ENCODE assay signal across 9 mouse cellular contexts in genomic region chr5:88766863-88767262, GRCm38 (mm10). TPM values are rescaled to one million over a fixed set of nuclear protein-coding genes. Genes with fewer than 3 reads are reported as not detected.
A peak's percentile ranks its signal among the peaks of the same experiment; 100 is the strongest.
DNase-seq lines count a peak whose midpoint lies in the region; ATAC-seq and TF ChIP-seq lines count a peak whose summit lies in the region.
"Had no signal": no experiment of that assay in that cellular context is flagged by ENCODE, and none has a peak within 500 bp of the region (broad histone marks: within the 10 kb centered on the region; RNA-seq: fewer than 3 reads in every experiment).

No protein-coding gene starts in this region.

- no peak overlapping the region; the same call in 1 of the 2 replicates for H3K9ac ChIP-seq in midbrain, embryonic 11.5 days (ENCODE audit: low read length)
- no peak overlapping the region for H3K9ac ChIP-seq in midbrain, embryonic 16.5 days (ENCODE audit: low read depth, low read length)
- H3K9ac ChIP-seq in limb, embryonic 12.5 days (replicated peaks), result no peak overlapping the region
- H3K9ac ChIP-seq in neural tube, embryonic 14.5 days (replicated peaks; ENCODE audit: low read depth, low read length), result no peak overlapping the region

- no peak for TF ChIP-seq POLR2A in kidney, adult 2 months (IDR thresholded peaks at IDR 0.05; ENCODE audit: low read depth, low read length)

- H3K4me3 ChIP-seq in midbrain, embryonic 11.5 days (ENCODE audit: low read depth, low read length), result 0 out of 2 replicates have a peak overlapping the region, but pooled peaks have one; percentile 45
- H3K4me3 ChIP-seq in midbrain, embryonic 16.5 days (ENCODE audit: low read depth, low read length), result no peak overlapping the region
- peak overlapping the region; percentile 72; the same call in 1 of the 2 replicates for H3K4me3 ChIP-seq in limb, embryonic 12.5 days (replicated peaks)
- no peak overlapping the region for H3K4me3 ChIP-seq in neural tube, embryonic 14.5 days (ENCODE audit: low read depth, low read length)
- no peak overlapping the region for H3K4me3 ChIP-seq in kidney, adult 2 months (ENCODE audit: insufficient read depth, low read depth, low read length)

- WGBS in midbrain, embryonic 11.5 days, result 96% methylated on average over 5 of the region's 5 CpGs
- WGBS in midbrain, embryonic 16.5 days, result 96% methylated on average over 5 of the region's 5 CpGs
- WGBS in limb, embryonic 12.5 days, result 95% methylated on average over 5 of the region's 5 CpGs
- over 99% methylated on average over 5 of the region's 5 CpGs for WGBS in neural tube, embryonic 14.5 days
- WGBS in kidney, adult 2 months, result 95% methylated on average over 5 of the region's 5 CpGs

- peak overlapping the region; percentile 63 for H3K4me2 ChIP-seq in midbrain, embryonic 11.5 days
- no peak overlapping the region; the same call in 1 of the 2 replicates for H3K4me2 ChIP-seq in midbrain, embryonic 16.5 days (ENCODE audit: low read length)
- H3K4me2 ChIP-seq in limb, embryonic 12.5 days, result peak overlapping the region; percentile 51
- H3K4me2 ChIP-seq in neural tube, embryonic 14.5 days (ENCODE audit: low read depth, low read length), result peak overlapping the region; percentile 49; the same call in 1 of the 2 replicates

- H3K4me1 ChIP-seq in midbrain, embryonic 11.5 days (ENCODE audit: control insufficient read depth, insufficient read depth, low read length), result peaks cover 15% of the 10 kb centered on the region
- peaks cover 22% of the 10 kb centered on the region for H3K4me1 ChIP-seq in midbrain, embryonic 16.5 days (ENCODE audit: control insufficient read depth, insufficient read depth, low read length)
- peaks cover 14% of the 10 kb centered on the region for H3K4me1 ChIP-seq in limb, embryonic 12.5 days (replicated peaks)
- peaks cover 13% of the 10 kb centered on the region; the same call in 1 of the 2 replicates for H3K4me1 ChIP-seq in neural tube, embryonic 14.5 days (ENCODE audit: control insufficient read depth, insufficient read depth, low read length)
- peaks cover 4% of the 10 kb centered on the region; the same call in 1 of the 2 replicates for H3K4me1 ChIP-seq in kidney, adult 2 months (ENCODE audit: control insufficient read depth, insufficient read depth, low read length)

- ATAC-seq in midbrain, embryonic 11.5 days (ENCODE audit: low FRiP score), result no peak
- no peak for ATAC-seq in midbrain, embryonic 16.5 days
- 0 out of 2 replicates have a peak, but pooled peaks have one; percentile 21 for ATAC-seq in erythroblast, adult 5-6 weeks (replicated peaks; ENCODE audit: low FRiP score, poor library complexity, severe bottlenecking)
- ATAC-seq in limb, embryonic 12.5 days (ENCODE audit: insufficient number of reproducible peaks, insufficient read depth, low FRiP score, low TSS enrichment, low read depth), result no peak
- no peak for ATAC-seq in neural tube, embryonic 14.5 days (ENCODE audit: low read depth)

- no peaks in the 10 kb centered on the region for H3K27me3 ChIP-seq in midbrain, embryonic 11.5 days (ENCODE audit: control insufficient read depth, insufficient read depth, low read length)
- no peaks in the 10 kb centered on the region for H3K27me3 ChIP-seq in midbrain, embryonic 16.5 days (ENCODE audit: control insufficient read depth, insufficient read depth, low read depth, low read length)
- H3K27me3 ChIP-seq in limb, embryonic 12.5 days, result no peaks in the 10 kb centered on the region
- H3K27me3 ChIP-seq in neural tube, embryonic 14.5 days (ENCODE audit: control insufficient read depth, insufficient read depth, low read length), result no peaks in the 10 kb centered on the region
- H3K27me3 ChIP-seq in kidney, adult 2 months (replicated peaks; ENCODE audit: control insufficient read depth, insufficient read depth, low read length), result no peaks in the 10 kb centered on the region

- no peak overlapping the region for H3K27ac ChIP-seq in midbrain, embryonic 11.5 days (ENCODE audit: low read depth, low read length)
- H3K27ac ChIP-seq in midbrain, embryonic 16.5 days (ENCODE audit: low read length), result no peak overlapping the region
- H3K27ac ChIP-seq in limb, embryonic 12.5 days, result no peak overlapping the region
- H3K27ac ChIP-seq in neural tube, embryonic 14.5 days (ENCODE audit: low read depth, low read length), result no peak overlapping the region
- H3K27ac ChIP-seq in kidney, adult 2 months (ENCODE audit: insufficient read depth, low read depth, low read length), result no peak overlapping the region

- intact Hi-C loops in left cerebral cortex, postnatal 4 days (cut with DNase I), result no loop called here

- H3K36me3 ChIP-seq in midbrain, embryonic 11.5 days (ENCODE audit: control insufficient read depth, insufficient read depth, low read length), result peaks cover 9% of the 10 kb centered on the region
- H3K36me3 ChIP-seq in midbrain, embryonic 16.5 days (ENCODE audit: control insufficient read depth, insufficient read depth, low read length), result peaks cover under 1% of the 10 kb centered on the region; the same call in 1 of the 2 replicates
- peaks cover 32% of the 10 kb centered on the region for H3K36me3 ChIP-seq in limb, embryonic 12.5 days
- H3K36me3 ChIP-seq in neural tube, embryonic 14.5 days (ENCODE audit: control insufficient read depth, insufficient read depth, low read length), result no peaks in the 10 kb centered on the region
- H3K36me3 ChIP-seq in kidney, adult 2 months (ENCODE audit: control insufficient read depth, insufficient read depth, low read length), result no peaks in the 10 kb centered on the region

- no peak for DNase-seq in midbrain, embryonic 11.5 days (ENCODE audit: low spot score, missing footprints)
- DNase-seq in left cerebral cortex, postnatal 4 days, result no peak
- DNase-seq in kidney, adult 9 months, result no peak
- no peak for DNase-seq in kidney, adult 2 months
- DNase-seq: heart, postnatal 14 days had no signal

- no peaks in the 10 kb centered on the region for H3K9me3 ChIP-seq in midbrain, embryonic 11.5 days (ENCODE audit: control insufficient read depth, low read length)
- H3K9me3 ChIP-seq in midbrain, embryonic 16.5 days (replicated peaks; ENCODE audit: control insufficient read depth, low read length, poor library complexity, severe bottlenecking), result no peaks in the 10 kb centered on the region
- no peaks in the 10 kb centered on the region for H3K9me3 ChIP-seq in limb, embryonic 12.5 days
- no peaks in the 10 kb centered on the region for H3K9me3 ChIP-seq in neural tube, embryonic 14.5 days (ENCODE audit: control insufficient read depth, low read length)

- no peak for TF ChIP-seq CTCF in kidney, adult 2 months (conservative IDR thresholded peaks at IDR 0.05; ENCODE audit: insufficient read depth, insufficient read length, low read depth, low read length)

RNA-seq across cellular contexts. Expression of gene Dck, which starts 2.1 kb away (rescaled TPM):
- 143 and 150 TPM in 2 replicates for polyA plus RNA-seq in midbrain, embryonic 11.5 days (2014; fragmentation: Nextera tagmentation; extraction: Ambion mirVana)
- polyA plus RNA-seq in midbrain, embryonic 16.5 days (2015; fragmentation: Nextera tagmentation; extraction: Ambion mirVana), result 43.6 and 48.8 TPM in 2 replicates
- total RNA-seq in erythroblast, adult 5-6 weeks (2015; ENCODE audit: low replicate concordance), result 66.0 and 106 TPM in 2 replicates
- total RNA-seq in erythroblast, adult 5-6 weeks (2017; ENCODE audit: low replicate concordance), result 75.0 and 113 TPM in 2 replicates
- polyA plus RNA-seq in limb, embryonic 12.5 days (2016; fragmentation: Nextera tagmentation; extraction: Ambion mirVana), result 70.1 and 72.6 TPM in 2 replicates
- 44.0 and 53.6 TPM in 2 replicates for polyA plus RNA-seq in neural tube, embryonic 14.5 days (2014; fragmentation: Nextera tagmentation; extraction: Ambion mirVana)
- 10 to 100 TPM; 20.1 to 23.3 TPM for total RNA-seq in left cerebral cortex, postnatal 4 days (2021)
- 1.4 and 2.0 TPM in 2 replicates for polyA plus RNA-seq in kidney, adult 2 months (2012; rRNA removed)

RNA-seq across cellular contexts. Expression of gene Mob1b, which starts 46.2 kb away (rescaled TPM):
- 16.7 and 18.3 TPM in 2 replicates for polyA plus RNA-seq in midbrain, embryonic 11.5 days (2014; fragmentation: Nextera tagmentation; extraction: Ambion mirVana)
- 9.1 and 9.8 TPM in 2 replicates for polyA plus RNA-seq in midbrain, embryonic 16.5 days (2015; fragmentation: Nextera tagmentation; extraction: Ambion mirVana)
- total RNA-seq in erythroblast, adult 5-6 weeks (2015; ENCODE audit: low replicate concordance), result 21.7 and 33.6 TPM in 2 replicates
- 15.7 and 19.4 TPM in 2 replicates for total RNA-seq in erythroblast, adult 5-6 weeks (2017; ENCODE audit: low replicate concordance)
- polyA plus RNA-seq in limb, embryonic 12.5 days (2016; fragmentation: Nextera tagmentation; extraction: Ambion mirVana), result 11.8 and 12.9 TPM in 2 replicates
- 14.9 and 15.2 TPM in 2 replicates for polyA plus RNA-seq in neural tube, embryonic 14.5 days (2014; fragmentation: Nextera tagmentation; extraction: Ambion mirVana)
- total RNA-seq in left cerebral cortex, postnatal 4 days (2021), result 10 to 100 TPM; 30.8 to 31.1 TPM
- 5.3 and 6.7 TPM in 2 replicates for polyA plus RNA-seq in kidney, adult 2 months (2012; rRNA removed)

Comparison
In these comparisons a context has a peak if more than half of its experiments do, and no peak if none do; other contexts are left out.
1. H3K4me3 ChIP-seq: peak in midbrain, embryonic 11.5 days (single experiment) and limb, embryonic 12.5 days (single experiment); none in midbrain, embryonic 16.5 days (single experiment), neural tube, embryonic 14.5 days (single experiment) and kidney, adult 2 months (single experiment).
2. RNA of gene Dck, which starts 2.1 kb away (polyA plus RNA-seq): 143 to 150 TPM in midbrain, embryonic 11.5 days, 70.1 to 72.6 TPM in limb, embryonic 12.5 days, 44.0 to 53.6 TPM in neural tube, embryonic 14.5 days and 43.6 to 48.8 TPM in midbrain, embryonic 16.5 days; 1.4 to 2.0 TPM in kidney, adult 2 months; every median in the first group is over 10 times any median in the second.